Comparison of ENCODE assay signal across 19 mouse cellular contexts in the genomic region with DNA sequence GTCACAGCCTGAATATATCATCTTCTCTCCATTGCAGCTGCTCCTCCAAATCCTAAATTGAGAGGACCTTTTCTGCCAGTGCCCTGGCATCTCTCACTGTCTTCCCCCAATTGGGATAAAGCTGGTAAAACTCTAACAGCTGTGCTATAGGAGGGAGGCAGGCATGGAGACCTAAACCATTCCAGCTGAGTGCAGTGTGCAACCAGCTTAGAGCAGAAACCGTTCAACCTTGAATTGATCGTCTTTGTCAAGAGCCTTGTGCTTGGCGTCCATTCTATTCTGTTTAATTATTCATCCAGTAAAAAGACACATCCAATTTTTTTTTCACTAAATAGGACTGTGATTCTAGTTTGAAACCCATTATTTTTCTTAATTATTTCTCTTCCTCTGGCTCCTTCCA.
DNase-seq lines count a peak whose midpoint lies in the region; ATAC-seq lines count a peak whose summit lies in the region.
"Had no signal": no experiment of that assay in that cellular context is flagged by ENCODE, and none has a peak within 500 bp of the region (broad histone marks: within the 10 kb centered on the region; RNA-seq: fewer than 3 reads in every experiment).

No protein-coding gene starts in this region.

- H3K27ac ChIP-seq in midbrain, embryonic 10.5 days (replicated peaks): 0 out of 2 replicates have a peak overlapping the region, but pooled peaks have one; percentile 57
- no peak overlapping the region for H3K27ac ChIP-seq in midbrain, embryonic 14.5 days (replicated peaks; ENCODE audit: low read depth, low read length)
- no peak overlapping the region for H3K27ac ChIP-seq in forebrain, embryonic 13.5 days
- peak overlapping the region; percentile 21 for H3K27ac ChIP-seq in hindbrain, embryonic 14.5 days
- H3K27ac ChIP-seq: embryonic facial prominence, embryonic 12.5 days; heart, embryonic 10.5 days; limb, embryonic 10.5 days; liver, embryonic 12.5 days had no signal

- no peak for ATAC-seq in midbrain, embryonic 14.5 days (ENCODE audit: low FRiP score, low TSS enrichment)
- ATAC-seq in forebrain, embryonic 13.5 days: peak; percentile 55; the same call in 1 of the 2 replicates
- ATAC-seq in hindbrain, embryonic 14.5 days (ENCODE audit: low FRiP score): peak; percentile 55; the same call in 1 of the 2 replicates
- ATAC-seq: intestine, embryonic 16.5 days; liver, embryonic 12.5 days had no signal

- no peaks in the 10 kb centered on the region; the same call in 1 of the 2 replicates for H3K27me3 ChIP-seq in midbrain, embryonic 10.5 days (ENCODE audit: low read depth, poor library complexity, severe bottlenecking)
- no peaks in the 10 kb centered on the region for H3K27me3 ChIP-seq in midbrain, embryonic 14.5 days (ENCODE audit: control insufficient read depth, insufficient read depth, low read length)
- no peaks in the 10 kb centered on the region for H3K27me3 ChIP-seq in forebrain, embryonic 13.5 days
- H3K27me3 ChIP-seq in hindbrain, embryonic 14.5 days (ENCODE audit: control insufficient read depth, insufficient read depth, low read length): no peaks in the 10 kb centered on the region
- H3K27me3 ChIP-seq: embryonic facial prominence, embryonic 12.5 days; liver, embryonic 12.5 days had no signal

- peaks cover 14% of the 10 kb centered on the region for H3K4me1 ChIP-seq in midbrain, embryonic 10.5 days
- H3K4me1 ChIP-seq in midbrain, embryonic 14.5 days (ENCODE audit: control insufficient read depth, insufficient read depth, low read length): no peaks in the 10 kb centered on the region
- H3K4me1 ChIP-seq in forebrain, embryonic 13.5 days: peaks cover 9% of the 10 kb centered on the region
- H3K4me1 ChIP-seq in hindbrain, embryonic 14.5 days (replicated peaks; ENCODE audit: control insufficient read depth, insufficient read depth, low read length): peaks cover 3% of the 10 kb centered on the region; the same call in 1 of the 2 replicates
- H3K4me1 ChIP-seq: embryonic facial prominence, embryonic 12.5 days; heart, embryonic 10.5 days; limb, embryonic 10.5 days; liver, embryonic 12.5 days had no signal

- no peak for DNase-seq in midbrain, embryonic 10.5 days (ENCODE audit: low spot score)
- DNase-seq in midbrain, embryonic 14.5 days: no peak
- peak; percentile 29 for DNase-seq in hindbrain, embryonic 14.5 days (ENCODE audit: low spot score)
- DNase-seq in frontal cortex, postnatal 10 days (ENCODE audit: low spot score in 2 of 2): no peak
- DNase-seq in thymus, postnatal 10 days (ENCODE audit: low spot score in 2 of 2): no peak
- no peak for DNase-seq in urinary bladder, adult 2 months (ENCODE audit: low spot score)
- DNase-seq: adrenal gland, postnatal 14 days; cerebellum, adult 9-10 months; gastrocnemius, postnatal 10 days; heart, postnatal 14 days; kidney, postnatal 25 days; right cerebral cortex, postnatal 25 days had no signal

- H3K4me2 ChIP-seq in midbrain, embryonic 14.5 days (ENCODE audit: low read length): no peak overlapping the region
- no peak overlapping the region for H3K4me2 ChIP-seq in forebrain, embryonic 13.5 days
- no peak overlapping the region for H3K4me2 ChIP-seq in hindbrain, embryonic 14.5 days (replicated peaks)
- H3K4me2 ChIP-seq: embryonic facial prominence, embryonic 12.5 days; liver, embryonic 12.5 days had no signal

- no peaks in the 10 kb centered on the region for H3K9me3 ChIP-seq in midbrain, embryonic 10.5 days (replicated peaks)
- H3K9me3 ChIP-seq in midbrain, embryonic 14.5 days (ENCODE audit: control insufficient read depth, low read length): no peaks in the 10 kb centered on the region
- H3K9me3 ChIP-seq in forebrain, embryonic 13.5 days (replicated peaks): no peaks in the 10 kb centered on the region
- H3K9me3 ChIP-seq in hindbrain, embryonic 14.5 days (ENCODE audit: control insufficient read depth, low read length): no peaks in the 10 kb centered on the region
- H3K9me3 ChIP-seq: embryonic facial prominence, embryonic 12.5 days; heart, embryonic 10.5 days; limb, embryonic 10.5 days; liver, embryonic 12.5 days; megakaryocyte, embryonic 14.5 days had no signal

- 37% methylated on average over 3 of the region's 3 CpGs for WGBS in midbrain, embryonic 10.5 days
- WGBS in midbrain, embryonic 14.5 days: 8% methylated on average over 3 of the region's 3 CpGs
- under 1% methylated on average over 3 of the region's 3 CpGs for WGBS in forebrain, embryonic 13.5 days
- WGBS in hindbrain, embryonic 14.5 days: 15% methylated on average over 3 of the region's 3 CpGs

- H3K9ac ChIP-seq in midbrain, embryonic 14.5 days (replicated peaks; ENCODE audit: low read length): no peak overlapping the region
- H3K9ac ChIP-seq in forebrain, embryonic 13.5 days: no peak overlapping the region
- no peak overlapping the region for H3K9ac ChIP-seq in hindbrain, embryonic 14.5 days
- H3K9ac ChIP-seq: embryonic facial prominence, embryonic 12.5 days; liver, embryonic 12.5 days had no signal

- H3K36me3 ChIP-seq in midbrain, embryonic 10.5 days: no peaks in the 10 kb centered on the region
- no peaks in the 10 kb centered on the region for H3K36me3 ChIP-seq in midbrain, embryonic 14.5 days (ENCODE audit: control insufficient read depth, insufficient read depth, low read length)
- H3K36me3 ChIP-seq in forebrain, embryonic 13.5 days (ENCODE audit: poor library complexity, severe bottlenecking): no peaks in the 10 kb centered on the region
- H3K36me3 ChIP-seq in hindbrain, embryonic 14.5 days (replicated peaks; ENCODE audit: control insufficient read depth, insufficient read depth): no peaks in the 10 kb centered on the region
- H3K36me3 ChIP-seq: embryonic facial prominence, embryonic 12.5 days; heart, embryonic 10.5 days; limb, embryonic 10.5 days; liver, embryonic 12.5 days had no signal

- no peak overlapping the region for H3K4me3 ChIP-seq in midbrain, embryonic 10.5 days
- H3K4me3 ChIP-seq in midbrain, embryonic 14.5 days (replicated peaks; ENCODE audit: low read depth, low read length): no peak overlapping the region
- H3K4me3 ChIP-seq in forebrain, embryonic 13.5 days: no peak overlapping the region
- no peak overlapping the region for H3K4me3 ChIP-seq in hindbrain, embryonic 14.5 days (replicated peaks; ENCODE audit: low read length)
- H3K4me3 ChIP-seq: embryonic facial prominence, embryonic 12.5 days; heart, embryonic 10.5 days; limb, embryonic 10.5 days; liver, embryonic 12.5 days; megakaryocyte, embryonic 14.5 days had no signal

Comparison
In these comparisons a context has a peak if more than half of its experiments do, and no peak if none do; other contexts are left out.
1. H3K27ac ChIP-seq: peak in midbrain, embryonic 10.5 days (single experiment) and hindbrain, embryonic 14.5 days (single experiment); none in midbrain, embryonic 14.5 days (single experiment) and forebrain, embryonic 13.5 days (single experiment).